Mouse (Mus musculus) stomach, embryonic 15.5 days (tissue): ENCODE data around the gene Mindy1. TPM values are rescaled to one million over a fixed set of nuclear protein-coding genes. Genes with fewer than 3 reads are reported as not detected.
A peak's percentile ranks its signal among the peaks of the same experiment; 100 is the strongest.

Experiments
- ATAC-seq: fragments of 200-750 bp; cut with Nextera tagmentation; 2 replicates; pipeline ENCODE4 v1.8.0; 2017; ENCODE audit warnings: low read depth, moderate number of reproducible peaks, moderate TSS enrichment; ENCODE audit not compliant: insufficient read depth, low FRiP score
- H3K27ac ChIP-seq: fragments of 300-500 bp; sonication (generic); 2 replicates; pipeline ENCODE4 v1.5.1; 2015; ENCODE audit warnings: mild to moderate bottlenecking, inconsistent platforms
- H3K27me3 ChIP-seq: fragments of 300-500 bp; sonication (generic); replicated peaks from 2 replicates; pipeline ENCODE4 v1.6.1; 2015; ENCODE audit warnings: inconsistent platforms
- H3K36me3 ChIP-seq: fragments of 300-500 bp; sonication (generic); 2 replicates; pipeline ENCODE4 v1.6.1; 2015; ENCODE audit warnings: inconsistent platforms
- H3K4me1 ChIP-seq: fragments of 300-500 bp; sonication (generic); 2 replicates; pipeline ENCODE4 v1.6.1; 2015; ENCODE audit warnings: inconsistent platforms
- H3K4me2 ChIP-seq: fragments of 300-500 bp; sonication (generic); 2 replicates; pipeline ENCODE4 v1.6.1; 2015; ENCODE audit warnings: mild to moderate bottlenecking, inconsistent platforms
- H3K4me3 ChIP-seq: fragments of 300-500 bp; sonication (generic); replicated peaks from 2 replicates; pipeline ENCODE4 v1.5.1; 2015; ENCODE audit warnings: inconsistent platforms
- H3K9ac ChIP-seq: fragments of 300-500 bp; sonication (generic); 2 replicates; pipeline ENCODE4 v1.6.1; 2015; ENCODE audit warnings: inconsistent platforms
- H3K9me3 ChIP-seq: fragments of 300-500 bp; sonication (generic); 2 replicates; pipeline ENCODE4 v1.6.1; 2016; ENCODE audit warnings: inconsistent platforms
- WGBS: fragments of 180-500 bp; shearing (Covaris S2); methylation state at CpG from one replicate; pipeline ENCODE4 v1.1.7; 2015; 5-methylcytosine and 5-hydroxymethylcytosine counted together
- polyA plus RNA-seq: library from polyadenylated mRNA; unstranded; fragments of >200 nt; fragmentation: Nextera tagmentation; extraction: Ambion mirVana; gene quantifications from 2 replicates; pipeline ENCODE4 v1.2.1, GENCODE M21; 2015

Gene Mindy1
- polyA plus RNA-seq, 1 experiment from 2014 or later, result 45.8 TPM

DNA sequence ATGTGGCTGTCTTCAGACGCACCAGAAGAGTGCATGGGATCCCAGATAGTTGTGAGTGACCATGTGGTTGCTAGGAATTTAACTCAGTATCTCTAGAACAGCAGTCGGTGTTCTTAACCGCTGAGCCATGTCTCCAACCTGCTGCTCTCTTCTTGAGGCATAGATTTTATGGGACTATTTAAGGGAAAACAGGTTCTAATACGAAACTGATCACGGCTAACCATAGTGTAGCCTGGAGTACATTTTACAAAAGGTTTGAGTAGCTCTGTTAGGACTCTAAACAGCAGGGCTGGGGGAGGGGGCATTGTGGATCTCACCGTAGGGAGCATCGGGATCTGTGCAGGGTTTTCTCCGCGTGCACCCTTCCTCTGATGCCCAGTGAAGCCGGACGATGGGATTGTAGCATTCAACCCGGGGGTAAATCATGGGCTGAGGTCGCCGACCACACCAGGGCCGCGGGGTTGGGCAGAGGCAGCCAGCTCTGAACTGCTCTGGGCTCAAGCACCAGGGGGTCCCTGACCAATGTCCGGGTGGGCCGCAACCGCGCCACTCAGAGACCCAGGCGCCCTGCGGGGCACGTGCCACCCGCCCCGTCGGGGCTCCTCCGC lies 33.4 kb downstream of the Mindy1 start, which contains the start of gene Cers2:
Cers2 (plus strand) TSS at position 306 of the 608 bp plus-strand sequence.
- WGBS, result 6% methylated on average over 27 of the region's 27 CpGs
- H3K4me3 ChIP-seq, result peak within 1 kb of the TSS; percentile 86
- H3K4me1 ChIP-seq, result peaks cover 26% of the 10 kb centered on the region
- no peaks in the 10 kb centered on the region for H3K9me3 ChIP-seq
- peak within 1 kb of the TSS; percentile 80 for H3K4me2 ChIP-seq
- H3K27ac ChIP-seq, result peak within 1 kb of the TSS; percentile 94
- H3K36me3 ChIP-seq, result no peaks in the 10 kb centered on the region
- no peak for ATAC-seq
- H3K9ac ChIP-seq, result peak within 1 kb of the TSS; percentile 98
- no peaks in the 10 kb centered on the region for H3K27me3 ChIP-seq

DNA sequence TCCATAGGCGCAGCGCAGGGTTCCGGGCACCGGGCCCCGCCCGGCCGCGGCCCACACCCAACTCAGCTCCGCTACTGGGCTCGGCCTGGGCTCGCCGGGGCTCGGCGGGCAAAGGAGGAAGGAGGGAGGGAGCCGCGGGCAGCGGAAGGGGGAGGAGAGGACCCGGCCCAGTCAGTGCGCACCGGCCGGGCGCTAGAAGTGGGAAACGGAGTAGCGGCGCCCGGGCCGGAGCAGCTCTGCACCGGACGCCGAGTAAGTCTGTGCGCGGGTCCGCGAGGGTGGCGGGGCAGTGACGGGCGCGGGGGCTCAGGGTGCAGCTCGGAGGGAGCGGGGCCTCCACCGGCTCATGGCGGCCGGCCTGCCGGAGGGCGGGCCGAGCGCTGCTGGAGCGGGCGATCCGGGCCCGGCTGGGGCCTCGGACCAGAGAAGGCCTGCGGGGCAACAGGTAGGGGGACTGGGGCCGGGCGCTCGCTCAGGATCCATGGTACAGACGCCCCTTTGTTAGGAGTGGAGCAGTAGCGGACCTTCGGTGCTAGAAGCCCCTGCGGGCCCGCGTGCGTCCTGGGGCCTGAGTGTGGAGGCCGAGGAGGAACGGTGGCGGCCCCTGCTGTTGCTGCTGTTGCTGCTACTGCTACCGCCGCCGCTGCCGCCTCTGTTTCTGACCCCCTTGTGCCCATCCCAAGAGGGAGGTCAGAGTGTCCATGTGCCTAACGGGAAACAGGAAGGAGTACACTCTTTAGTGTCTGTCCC lies 34.1 kb downstream of the Mindy1 start:
- Histone ChIP-seq H3K27me3 (no peaks in the 10 kb centered on the region), H3K36me3 (no peaks in the 10 kb centered on the region), H3K4me1 (peaks cover 26% of the 10 kb centered on the region), H3K27ac (peak overlapping the region; percentile 94), H3K9me3 (no peaks in the 10 kb centered on the region), H3K4me3 (peak overlapping the region; percentile 86), H3K9ac (peak overlapping the region; percentile 98), H3K4me2 (peak overlapping the region; percentile 80)
- WGBS, result under 1% methylated on average over 59 of the region's 71 CpGs
- peak; percentile 91 for ATAC-seq

DNA sequence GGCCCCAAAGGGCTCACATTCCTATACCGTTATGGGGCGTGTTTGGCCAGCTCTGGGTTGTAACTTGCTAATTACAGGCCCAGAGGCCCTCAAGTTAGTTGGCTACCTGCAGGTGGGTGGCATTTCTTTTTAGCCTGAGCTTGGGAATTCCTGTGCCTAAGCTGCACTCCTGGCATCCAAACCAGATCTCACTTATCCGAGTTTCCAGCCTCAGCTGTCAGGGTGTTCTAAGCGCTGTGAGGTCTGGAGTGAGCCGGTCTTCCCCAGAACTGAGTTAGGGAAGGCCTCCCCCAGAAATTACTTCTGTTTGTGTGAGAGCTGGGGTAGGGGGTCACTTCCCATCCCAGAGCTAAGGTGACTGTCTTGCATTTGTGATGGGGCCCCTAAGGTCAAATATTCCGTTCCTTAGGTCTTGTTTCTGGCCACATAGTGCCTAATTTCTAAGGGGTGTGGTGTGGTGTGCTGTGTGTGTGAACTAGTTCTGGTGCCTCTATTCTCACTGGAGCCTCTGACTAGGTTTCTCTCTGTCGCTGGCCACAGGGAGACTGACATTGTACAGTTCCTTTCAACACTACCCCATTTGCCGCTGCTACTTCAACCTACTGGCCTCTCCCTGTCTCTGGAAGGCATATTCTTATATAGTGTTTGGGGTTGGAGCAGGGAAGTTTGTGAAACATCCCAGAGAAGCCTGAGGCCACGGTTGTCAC lies 34.9 kb downstream of the Mindy1 start:
- Histone ChIP-seq H3K4me1 (peaks cover 26% of the 10 kb centered on the region), H3K27me3 (no peaks in the 10 kb centered on the region), H3K9me3 (no peaks in the 10 kb centered on the region), H3K27ac (peak overlapping the region; percentile 94), H3K4me2 (peak overlapping the region; percentile 80), H3K9ac (peak overlapping the region; percentile 98), H3K36me3 (peaks cover 4% of the 10 kb centered on the region; the same call in 1 of the 2 replicates), H3K4me3 (peak overlapping the region; percentile 86)
- ATAC-seq, result no peak
- 12% methylated on average over 9 of the region's 9 CpGs for WGBS

DNA sequence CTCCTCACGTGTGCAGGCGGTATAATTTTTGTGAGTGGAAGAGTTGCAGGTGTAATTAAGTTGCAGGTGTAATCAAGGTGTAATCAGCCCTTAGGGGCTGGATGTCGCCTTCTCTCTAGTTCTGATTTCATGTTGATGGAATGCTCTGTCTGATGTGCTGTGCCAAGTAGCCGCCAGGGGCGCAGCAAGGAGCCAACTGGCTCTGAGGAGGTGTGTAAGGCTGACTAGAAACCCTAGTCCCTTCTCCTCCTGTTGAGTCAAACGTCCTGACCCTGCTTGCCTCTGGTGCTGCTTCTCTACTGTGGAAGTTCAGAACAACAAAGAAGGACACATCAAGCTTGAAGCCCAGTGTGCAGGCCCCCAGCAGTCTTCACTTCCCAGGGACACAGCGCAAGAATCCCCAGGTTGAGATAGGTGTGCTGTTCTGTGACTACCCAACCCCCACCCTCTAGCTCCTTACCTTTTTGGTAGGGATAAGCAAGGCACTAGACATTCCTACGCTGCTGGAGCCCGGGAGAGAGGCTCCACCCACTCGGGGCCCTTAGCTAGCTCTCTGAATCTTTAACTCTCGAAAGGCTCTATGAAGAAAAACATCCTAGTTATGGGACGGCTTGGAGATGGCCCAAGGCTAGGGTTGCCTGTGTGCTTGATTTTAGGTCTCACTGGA lies 36.4 kb downstream of the Mindy1 start:
- WGBS, result 22% methylated on average over 12 of the region's 12 CpGs
- no peaks in the 10 kb centered on the region for H3K9me3 ChIP-seq
- H3K27ac ChIP-seq, result 0 out of 2 replicates have a peak overlapping the region, but pooled peaks have one; percentile 11
- 0 out of 2 replicates have a peak overlapping the region, but pooled peaks have one; percentile 5 for H3K4me3 ChIP-seq
- peaks cover 19% of the 10 kb centered on the region for H3K36me3 ChIP-seq
- peak overlapping the region; percentile 35 for H3K4me2 ChIP-seq
- H3K27me3 ChIP-seq, result no peaks in the 10 kb centered on the region
- no peak; the same call in 1 of the 2 replicates for ATAC-seq
- peaks cover 26% of the 10 kb centered on the region for H3K4me1 ChIP-seq
- peak overlapping the region; percentile 10; the same call in 1 of the 2 replicates for H3K9ac ChIP-seq

DNA sequence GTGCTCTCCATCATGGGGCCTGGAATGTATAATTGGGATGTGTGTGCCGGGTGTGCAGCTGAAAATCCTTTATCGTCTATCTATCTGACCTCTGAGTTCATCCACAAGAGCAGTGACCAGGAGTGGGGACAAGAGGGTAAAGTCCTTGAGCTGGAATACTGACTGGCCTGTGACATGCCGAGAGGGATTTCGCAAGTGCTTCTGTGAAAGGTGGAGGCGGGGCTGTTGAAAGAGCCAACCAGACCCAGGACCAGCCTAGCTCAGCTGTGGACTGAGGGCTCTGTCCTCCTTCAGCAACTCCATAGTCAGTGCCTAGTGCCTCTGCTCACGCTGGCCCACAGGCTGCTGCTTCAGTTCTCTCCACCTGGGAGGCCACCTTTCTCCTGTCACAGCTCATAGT lies 37.4 kb downstream of the Mindy1 start:
- WGBS, result 41% methylated on average over 6 of the region's 6 CpGs
- no peak overlapping the region for H3K4me2 ChIP-seq
- peaks cover 26% of the 10 kb centered on the region for H3K4me1 ChIP-seq
- H3K27ac ChIP-seq, result 0 out of 2 replicates have a peak overlapping the region, but pooled peaks have one; percentile 14
- no peak overlapping the region; the same call in 1 of the 2 replicates for H3K9ac ChIP-seq
- no peaks in the 10 kb centered on the region for H3K27me3 ChIP-seq
- H3K36me3 ChIP-seq, result peaks cover 27% of the 10 kb centered on the region
- H3K4me3 ChIP-seq, result no peak overlapping the region
- ATAC-seq, result 0 out of 2 replicates have a peak, but pooled peaks have one; percentile 3
- H3K9me3 ChIP-seq, result no peaks in the 10 kb centered on the region

DNA sequence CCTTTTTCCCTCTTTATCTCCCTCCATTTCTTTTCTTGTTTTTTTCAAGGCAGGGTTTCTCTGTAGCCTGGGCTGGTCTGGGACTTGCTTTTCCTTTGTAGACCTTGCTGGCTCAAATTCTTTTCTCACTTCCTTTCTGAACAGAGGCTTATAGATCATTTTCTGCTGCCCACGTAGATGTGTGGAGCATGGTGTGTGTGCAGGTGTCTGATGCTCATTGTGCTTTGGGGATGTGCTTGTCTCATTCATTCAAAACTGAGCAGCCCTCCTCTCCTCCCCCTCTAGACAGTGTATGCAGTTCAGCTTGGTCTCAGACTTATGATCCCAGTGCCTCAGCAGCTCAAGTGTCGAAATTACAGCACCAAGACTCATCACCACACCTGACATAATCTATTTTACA lies 38.0 kb downstream of the Mindy1 start:
- Histone ChIP-seq H3K27me3 (no peaks in the 10 kb centered on the region), H3K36me3 (peaks cover 33% of the 10 kb centered on the region), H3K4me3 (no peak overlapping the region), H3K9me3 (no peaks in the 10 kb centered on the region), H3K9ac (no peak overlapping the region), H3K4me1 (peaks cover 26% of the 10 kb centered on the region), H3K4me2 (no peak overlapping the region), H3K27ac (0 out of 2 replicates have a peak overlapping the region, but pooled peaks have one; percentile 14)
- ATAC-seq, result no peak
- WGBS, result 52% methylated on average over 2 of the region's 2 CpGs

DNA sequence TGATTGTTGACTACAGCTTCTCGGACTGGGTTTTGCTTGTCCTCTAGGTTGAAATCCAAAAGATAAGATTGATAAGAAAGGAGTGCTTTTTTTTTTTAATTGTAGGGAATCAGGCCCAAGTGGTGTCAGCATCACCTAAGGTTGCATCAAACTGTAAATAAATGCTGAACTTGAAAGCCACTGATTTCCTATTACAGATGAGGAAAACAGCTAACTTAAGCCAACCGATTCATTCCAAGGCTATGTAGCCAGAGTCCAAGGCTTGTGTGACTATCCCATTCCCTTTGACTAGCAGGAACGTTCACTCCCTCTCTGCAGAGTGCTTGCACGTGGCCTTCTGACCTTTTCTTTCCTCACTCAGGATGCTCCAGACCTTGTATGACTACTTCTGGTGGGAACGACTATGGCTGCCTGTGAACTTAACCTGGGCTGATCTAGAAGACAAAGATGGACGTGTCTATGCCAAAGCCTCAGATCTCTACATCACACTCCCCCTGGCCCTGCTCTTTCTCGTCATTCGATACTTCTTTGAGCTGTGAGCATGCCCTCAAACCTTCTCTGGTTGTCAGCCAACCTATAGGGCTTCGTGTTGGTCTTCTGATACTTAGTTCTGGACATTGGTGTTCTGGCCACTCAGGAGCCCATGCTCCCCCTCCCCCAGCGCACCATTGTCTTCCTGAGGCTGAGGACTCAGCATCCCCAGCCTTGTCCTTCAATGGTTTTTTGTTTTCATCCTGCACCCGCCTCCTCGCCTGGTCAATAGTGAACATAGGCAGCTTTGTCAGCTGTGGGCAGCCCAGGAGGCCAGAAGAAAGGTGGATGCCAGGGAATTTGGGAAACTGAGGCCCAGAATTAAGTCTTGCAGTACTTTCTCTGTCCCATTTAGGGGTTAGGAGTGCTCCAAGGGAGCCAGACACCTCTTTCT lies 38.8 kb downstream of the Mindy1 start:
- Histone ChIP-seq H3K36me3 (peaks cover 42% of the 10 kb centered on the region), H3K9ac (no peak overlapping the region), H3K27ac (no peak overlapping the region), H3K4me2 (no peak overlapping the region), H3K4me1 (peaks cover 26% of the 10 kb centered on the region), H3K9me3 (no peaks in the 10 kb centered on the region), H3K4me3 (no peak overlapping the region), H3K27me3 (no peaks in the 10 kb centered on the region)
- no peak for ATAC-seq
- 73% methylated on average over 12 of the region's 12 CpGs for WGBS

DNA sequence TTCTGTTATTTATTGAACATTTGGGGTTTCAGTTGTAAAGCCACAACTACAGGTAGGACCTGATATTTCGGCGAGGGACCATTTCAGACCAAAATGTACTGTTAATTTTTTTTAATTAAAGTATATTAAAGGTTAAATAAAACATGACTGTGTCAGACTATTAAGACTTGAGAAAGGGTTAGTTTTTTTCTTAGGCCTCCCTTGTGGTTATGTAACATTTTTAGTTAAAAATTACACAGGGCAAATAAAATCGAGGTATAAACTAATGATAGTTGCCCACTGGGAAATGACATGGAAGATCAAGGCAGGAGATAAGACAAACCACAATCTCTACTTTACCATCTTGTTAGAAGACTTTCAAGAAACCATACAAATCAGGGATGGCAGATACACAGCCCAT lies 42.3 kb downstream of the Mindy1 start:
- no peak for ATAC-seq
- WGBS, result 86% methylated on average over 3 of the region's 3 CpGs
- Histone ChIP-seq H3K4me1 (peaks cover 4% of the 10 kb centered on the region; the same call in 1 of the 2 replicates), H3K27ac (no peak overlapping the region), H3K27me3 (no peaks in the 10 kb centered on the region), H3K36me3 (peaks cover 60% of the 10 kb centered on the region), H3K4me3 (no peak overlapping the region), H3K9ac (no peak overlapping the region), H3K9me3 (no peaks in the 10 kb centered on the region), H3K4me2 (no peak overlapping the region)

DNA sequence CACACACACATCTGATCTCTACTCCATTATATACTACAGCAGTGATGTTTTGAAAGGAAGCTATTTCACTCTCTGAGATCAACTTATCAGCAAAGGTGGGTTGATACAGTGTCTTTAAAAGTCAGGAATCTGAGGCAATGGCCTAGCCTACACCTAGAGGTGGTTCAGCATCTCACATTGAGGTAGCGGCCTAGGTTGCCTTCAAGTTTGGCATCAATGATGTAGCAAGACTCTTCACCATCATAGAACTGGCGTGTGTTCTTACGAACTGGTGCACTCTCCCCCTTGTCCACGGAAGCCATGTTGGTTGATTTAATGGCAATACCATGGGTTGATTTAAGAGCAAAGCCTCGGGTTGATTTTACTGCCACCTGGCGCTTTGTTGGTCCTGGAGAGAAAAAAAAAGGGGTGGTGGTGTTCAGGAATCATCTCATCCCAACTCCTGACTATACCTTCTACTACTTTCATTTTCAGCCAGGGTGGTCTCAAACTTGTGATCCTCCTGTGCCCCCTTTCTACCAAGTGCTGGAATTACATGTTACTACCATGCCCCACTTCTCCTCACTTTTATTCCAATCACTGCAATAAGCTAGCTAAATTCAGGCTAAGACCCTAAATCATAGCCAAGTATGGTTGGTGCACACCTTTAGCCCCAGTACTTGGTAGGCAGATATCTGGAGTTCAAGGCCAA lies 43.5 kb downstream of the Mindy1 start:
- Histone ChIP-seq H3K4me3 (no peak overlapping the region), H3K4me2 (no peak overlapping the region), H3K9ac (no peak overlapping the region), H3K4me1 (no peaks in the 10 kb centered on the region), H3K36me3 (peaks cover 60% of the 10 kb centered on the region), H3K27me3 (no peaks in the 10 kb centered on the region), H3K27ac (no peak overlapping the region), H3K9me3 (no peaks in the 10 kb centered on the region)
- ATAC-seq, result no peak
- WGBS, result 90% methylated on average over 6 of the region's 6 CpGs

DNA sequence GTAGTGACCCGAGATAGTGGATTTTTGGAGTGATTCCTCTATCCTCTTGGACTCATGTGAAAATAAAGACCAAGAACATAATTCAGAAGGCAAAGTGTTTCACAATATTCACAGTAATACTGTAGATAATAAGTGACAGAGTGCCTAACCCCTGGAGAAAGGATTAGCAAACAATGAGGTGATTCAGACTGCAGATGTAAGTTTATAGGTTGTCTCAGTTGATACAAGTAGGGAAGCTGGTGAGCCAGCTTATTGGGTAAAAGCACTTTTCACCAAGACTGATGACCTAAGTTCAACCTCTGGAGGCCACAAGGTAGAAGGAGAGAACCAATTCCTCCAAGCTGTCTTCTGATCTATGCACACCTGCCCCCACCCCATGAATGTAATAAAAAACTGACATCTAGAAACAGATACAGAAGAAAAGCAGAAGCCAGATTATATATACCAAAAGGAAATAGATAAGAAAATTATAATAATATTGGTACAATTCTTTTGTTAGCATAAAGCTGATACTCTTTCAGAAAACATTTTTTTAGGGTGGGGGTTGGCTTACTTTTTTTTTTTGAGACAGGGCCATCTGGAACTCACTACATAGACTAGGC lies 47.8 kb downstream of the Mindy1 start:
- H3K4me1 ChIP-seq, result no peaks in the 10 kb centered on the region

More for the DNA sequence above, 47.8 kb downstream of the Mindy1 start:
- Histone ChIP-seq H3K4me3 (no peak overlapping the region), H3K27me3 (no peaks in the 10 kb centered on the region), H3K4me2 (no peak overlapping the region), H3K27ac (no peak overlapping the region), H3K9me3 (no peaks in the 10 kb centered on the region), H3K36me3 (peaks cover 40% of the 10 kb centered on the region), H3K9ac (no peak overlapping the region)
- WGBS, result 85% methylated on average over 1 of the region's 1 CpGs
- ATAC-seq, result no peak
